Mouse (Mus musculus) yolk sac, embryonic 10.5 days (tissue): ENCODE data around the gene Cntn4.

Experiments used
- DNase-seq: peaks from one replicate; pipeline ENCODE4 v3.0.0-alpha.2; 2017; ENCODE audit warnings: low spot score

The Cntn4 gene

GRCm38 (mm10) chr6:106463857-106464256 is 786.4 kb downstream of the Cntn4 start:
- DNase-seq, result no peak

- no peak for DNase-seq
These were observed 788.3 kb downstream of the Cntn4 start for GRCm38 (mm10) chr6:106465766-106466165.

GRCm38 (mm10) chr6:106466267-106467029 is 789.0 kb downstream of the Cntn4 start:
- no peak for DNase-seq

GRCm38 (mm10) chr6:106471840-106472608 is 794.6 kb downstream of the Cntn4 start:
- DNase-seq, result no peak

GRCm38 (mm10) chr6:106473871-106474270 is 796.4 kb downstream of the Cntn4 start:
- no peak for DNase-seq

GRCm38 (mm10) chr6:106481533-106481932 is 804.1 kb downstream of the Cntn4 start:
- DNase-seq, result no peak

GRCm38 (mm10) chr6:106496303-106496702 is 818.8 kb downstream of the Cntn4 start:
- no peak for DNase-seq

- DNase-seq, result no peak
These were observed 821.7 kb downstream of the Cntn4 start for GRCm38 (mm10) chr6:106499166-106499565.

- DNase-seq, result no peak
These were observed 826.5 kb downstream of the Cntn4 start for GRCm38 (mm10) chr6:106503961-106504360.

- DNase-seq, result no peak
These were observed 842.9 kb downstream of the Cntn4 start for GRCm38 (mm10) chr6:106520367-106520766.

GRCm38 (mm10) chr6:106543500-106543899 is 866.0 kb downstream of the Cntn4 start:
- no peak for DNase-seq

GRCm38 (mm10) chr6:106561649-106562048 is 884.2 kb downstream of the Cntn4 start:
- DNase-seq, result no peak

GRCm38 (mm10) chr6:106565316-106565715 is 887.9 kb downstream of the Cntn4 start:
- no peak for DNase-seq

- no peak for DNase-seq
These were observed 888.5 kb downstream of the Cntn4 start for GRCm38 (mm10) chr6:106565769-106566459.

GRCm38 (mm10) chr6:106566929-106567621 is 889.6 kb downstream of the Cntn4 start:
- DNase-seq, result no peak

GRCm38 (mm10) chr6:106580124-106580523 is 902.7 kb downstream of the Cntn4 start:
- DNase-seq, result no peak

GRCm38 (mm10) chr6:106593756-106594155 is 916.3 kb downstream of the Cntn4 start:
- DNase-seq, result no peak

- no peak for DNase-seq
These were observed 939.6 kb downstream of the Cntn4 start for GRCm38 (mm10) chr6:106617081-106617480.

- no peak for DNase-seq
These were observed 943.8 kb downstream of the Cntn4 start for GRCm38 (mm10) chr6:106621188-106621749.

GRCm38 (mm10) chr6:106643026-106643425 is 965.6 kb downstream of the Cntn4 start:
- no peak for DNase-seq

- DNase-seq, result no peak
These were observed 968.2 kb downstream of the Cntn4 start for GRCm38 (mm10) chr6:106645496-106646211.
